Mouse (Mus musculus) 3T3-L1 (cell line): ENCODE measurements around the gene Midn.

ENCODE experiments used
- DNase-seq: peaks from one replicate; pipeline ENCODE4 v3.0.0-alpha.2; 2015; ENCODE audit warnings: low read depth, low spot score

Gene Midn

DNA sequence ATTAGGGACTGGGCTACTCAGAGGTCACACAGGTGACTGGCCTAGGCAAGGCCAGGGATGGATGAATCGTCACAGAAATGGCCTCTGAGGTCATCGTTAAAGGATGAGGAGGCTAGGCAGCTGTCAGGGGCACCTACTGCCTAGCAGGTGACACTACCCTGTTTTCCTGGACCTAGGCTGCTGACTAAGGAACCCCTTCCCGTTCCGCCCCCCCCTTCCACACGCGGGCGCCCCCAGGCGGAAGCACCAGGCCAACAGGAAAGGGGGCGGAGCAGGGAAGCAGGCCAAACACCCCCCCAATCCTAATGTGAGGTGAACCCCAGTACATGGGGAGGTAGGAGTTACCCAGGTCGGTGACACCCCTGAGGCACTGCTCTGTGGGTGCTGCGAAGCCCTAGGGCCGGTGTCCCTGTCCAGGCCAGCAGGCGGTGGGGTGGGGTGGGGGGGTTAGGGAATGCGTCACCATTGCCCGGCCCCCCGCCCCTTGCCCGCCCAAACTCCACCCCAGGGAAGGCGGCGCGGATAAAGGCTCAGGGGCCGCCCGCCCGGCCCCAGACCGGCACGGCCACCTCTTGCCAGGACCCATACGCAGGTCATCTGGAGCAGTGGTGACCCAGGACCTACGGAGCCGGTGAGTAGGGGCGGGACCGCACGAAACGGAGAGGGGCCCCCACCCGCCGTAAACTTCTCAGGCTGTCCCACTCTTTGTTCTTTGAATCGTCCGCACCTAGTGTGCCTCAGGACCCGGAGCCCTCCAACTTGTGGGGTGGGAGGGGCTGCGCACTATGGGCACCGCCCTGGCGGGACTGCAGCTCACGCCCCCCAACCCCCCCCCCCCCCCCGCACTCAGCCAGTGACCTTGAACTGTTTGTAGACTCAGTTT lies at the start of gene Midn:
Gene Midn, plus strand, starts transcription at position 554 of the 883 bp plus-strand sequence.
- peak; percentile 77 for DNase-seq

DNA sequence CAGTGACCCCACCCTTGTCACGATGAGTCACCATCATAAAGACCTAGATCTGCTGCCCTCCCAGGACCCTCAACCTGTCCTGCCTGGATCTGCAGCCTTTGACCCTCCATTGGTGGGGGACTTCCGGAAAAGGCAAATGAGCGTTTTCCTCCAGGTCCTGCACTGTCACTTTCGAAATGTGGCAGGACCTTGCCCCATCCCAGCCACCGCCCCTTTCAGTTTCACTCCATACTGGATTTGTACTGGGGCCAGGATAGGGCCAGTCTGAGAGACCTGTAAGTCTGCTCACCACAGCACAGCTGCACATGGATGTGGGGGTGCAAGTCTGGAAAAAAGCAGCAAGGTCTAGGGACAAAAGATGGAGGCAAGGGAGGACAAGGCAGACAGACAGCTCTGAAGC lies 49.4 kb upstream of the Midn start:
- no peak for DNase-seq

DNA sequence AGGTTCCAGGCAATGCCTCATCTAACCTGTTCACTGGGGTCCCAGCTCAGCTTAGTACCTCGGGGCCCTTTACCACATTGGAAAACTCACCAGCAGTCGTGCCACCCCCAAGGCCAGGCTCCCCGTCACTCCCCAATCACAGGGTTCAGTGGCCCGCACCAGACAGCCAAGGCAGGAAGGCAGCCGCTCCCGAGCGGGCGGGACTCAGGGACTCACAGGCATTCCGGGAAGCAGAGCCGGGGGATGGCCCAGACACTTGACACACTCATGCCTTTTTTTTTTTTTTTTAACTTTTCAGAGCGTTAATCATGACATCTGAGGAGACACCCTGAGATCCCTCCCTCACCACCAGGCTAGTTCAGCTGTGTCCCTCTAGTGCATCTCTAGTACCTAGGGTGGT lies 47.1 kb upstream of the Midn start:
- peak; percentile 79 for DNase-seq

GRCm38 (mm10) chr10:80102216-80102915 lies 45.7 kb upstream of the Midn start:
- DNase-seq = peak; percentile 83

- DNase-seq = peak; percentile 35
Measured at GRCm38 (mm10) chr10:80103032-80103431, 45.0 kb upstream of the Midn start.

DNA sequence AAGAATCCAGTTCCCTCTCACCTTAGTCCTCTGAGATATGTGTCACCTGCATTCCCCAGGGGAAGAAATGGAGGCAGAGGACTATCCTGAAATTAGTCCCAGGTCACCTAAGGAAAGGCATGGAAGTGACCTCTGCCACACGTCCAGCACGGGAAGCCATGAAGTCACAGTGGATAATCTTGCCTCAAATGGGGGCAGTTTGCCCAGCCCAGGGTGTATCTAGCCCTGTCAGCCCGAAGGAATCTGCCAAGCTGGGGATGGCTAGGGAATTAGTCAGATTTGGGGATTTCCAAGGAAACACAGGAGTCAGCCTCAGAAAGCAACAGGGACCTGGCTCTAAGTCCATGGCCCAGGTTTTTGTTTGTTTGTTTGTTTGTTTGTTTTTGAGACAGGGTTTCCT lies 43.9 kb upstream of the Midn start:
- DNase-seq = peak; percentile 96

DNA sequence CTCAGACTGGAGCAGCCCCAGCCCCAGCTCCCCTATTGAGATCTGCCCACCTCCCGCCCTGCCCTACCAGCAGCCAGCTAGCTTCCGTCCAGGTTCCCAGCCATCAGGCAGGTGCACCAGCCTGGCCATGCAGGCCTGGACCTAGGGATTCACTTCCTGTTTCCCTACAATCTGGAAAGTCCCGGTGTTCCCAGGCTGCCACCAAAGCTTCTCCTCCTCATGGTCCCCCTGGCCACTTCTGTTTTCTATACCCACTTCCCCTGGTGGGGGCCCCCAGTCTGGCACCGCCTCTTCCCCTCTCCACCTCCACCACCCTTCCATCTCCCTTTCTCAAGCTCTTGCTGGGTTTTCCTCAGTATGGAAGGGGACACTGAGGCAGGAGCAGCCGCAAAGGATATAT lies 42.6 kb upstream of the Midn start, which contains the start of gene Sbno2:
Gene Sbno2, minus strand, starts transcription at position 112 of the 400 bp plus-strand sequence.
- no peak for DNase-seq

- DNase-seq = no peak
Measured at GRCm38 (mm10) chr10:80105926-80106325, 42.1 kb upstream of the Midn start.

GRCm38 (mm10) chr10:80107678-80108077 lies 40.4 kb upstream of the Midn start:
- peak; percentile 92 for DNase-seq

GRCm38 (mm10) chr10:80114341-80115284 lies 33.5 kb upstream of the Midn start:
- peak; percentile 97 for DNase-seq

DNA sequence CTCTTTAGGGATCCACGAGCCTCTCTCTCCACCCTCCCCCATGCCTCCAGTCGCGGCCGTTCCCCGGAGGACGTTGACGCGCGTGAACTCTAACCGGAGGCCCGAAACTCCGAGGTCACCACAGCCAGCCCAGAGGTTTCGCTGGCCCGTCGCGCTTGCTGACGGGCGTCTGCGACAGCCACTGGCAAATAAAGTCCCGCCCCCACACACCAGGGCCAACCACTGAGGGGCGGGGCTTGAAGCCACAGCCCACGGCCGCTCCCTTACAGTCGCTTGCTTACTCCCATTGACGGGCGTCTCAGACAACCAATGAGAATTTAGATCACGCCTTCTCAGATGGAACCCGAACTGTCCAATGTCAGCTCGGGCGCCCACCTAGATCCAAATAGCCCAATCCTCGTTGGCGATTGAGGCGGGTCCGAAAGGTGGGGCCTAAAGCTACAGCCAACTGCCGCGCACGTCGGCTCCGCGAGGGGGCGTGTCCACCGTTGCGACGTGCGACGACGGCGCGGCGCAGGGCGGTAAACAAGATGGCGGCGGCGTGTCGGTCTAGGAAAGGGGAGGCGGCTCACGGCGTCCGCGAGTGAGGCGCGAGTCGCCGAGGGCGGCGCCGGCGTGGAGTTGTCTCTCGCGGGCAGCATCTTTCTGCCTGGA lies 32.7 kb upstream of the Midn start, which contains the start of gene Stk11:
Gene Stk11, plus strand, starts transcription at position 514 of the 654 bp plus-strand sequence.
- peak; percentile 100 for DNase-seq

DNA sequence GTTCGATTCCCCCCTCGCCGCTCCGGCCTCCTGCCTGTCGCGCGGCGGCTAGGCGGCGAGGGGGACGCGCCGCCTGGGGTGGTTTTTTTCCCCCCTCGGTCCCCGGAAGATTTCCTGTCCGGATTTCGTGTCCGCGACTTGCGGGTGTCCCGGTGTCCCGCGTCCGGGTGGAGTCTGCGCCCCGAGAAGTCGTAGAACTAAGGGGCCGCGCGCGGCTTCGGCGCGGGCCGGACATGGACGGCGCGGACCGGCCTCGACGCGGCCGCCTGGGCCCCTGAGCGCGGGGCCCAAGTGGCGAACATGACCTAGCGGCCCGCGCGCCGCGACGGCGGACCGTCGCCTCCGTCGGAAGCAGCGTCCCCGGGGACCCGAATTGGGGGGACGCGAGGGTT lies 32.1 kb upstream of the Midn start:
- DNase-seq = no peak

- DNase-seq = no peak
Measured at GRCm38 (mm10) chr10:80116563-80116926, 31.5 kb upstream of the Midn start.

- peak; percentile 34 for DNase-seq
Measured at GRCm38 (mm10) chr10:80116927-80117691, 31.0 kb upstream of the Midn start.

DNA sequence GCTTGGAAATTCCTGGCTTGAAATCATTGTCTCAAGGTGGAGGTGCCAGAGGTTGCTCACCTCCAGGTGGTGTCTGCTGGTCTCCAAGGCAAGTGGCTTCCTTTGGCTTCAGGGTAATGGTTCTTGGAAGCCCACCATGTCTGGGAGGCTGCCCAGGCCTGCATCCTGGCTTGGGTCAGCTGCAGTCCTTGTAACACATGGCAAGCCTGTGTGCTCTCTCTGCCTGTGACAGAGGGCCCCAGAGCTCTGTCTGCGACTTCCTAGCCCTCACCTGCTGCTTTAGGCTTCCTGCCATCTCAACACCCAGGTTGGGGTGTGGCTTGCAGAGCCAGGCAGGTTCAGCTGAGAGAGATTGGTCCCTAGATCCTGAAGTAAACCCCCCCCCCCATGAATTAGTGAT lies 30.3 kb upstream of the Midn start:
- DNase-seq = no peak

DNA sequence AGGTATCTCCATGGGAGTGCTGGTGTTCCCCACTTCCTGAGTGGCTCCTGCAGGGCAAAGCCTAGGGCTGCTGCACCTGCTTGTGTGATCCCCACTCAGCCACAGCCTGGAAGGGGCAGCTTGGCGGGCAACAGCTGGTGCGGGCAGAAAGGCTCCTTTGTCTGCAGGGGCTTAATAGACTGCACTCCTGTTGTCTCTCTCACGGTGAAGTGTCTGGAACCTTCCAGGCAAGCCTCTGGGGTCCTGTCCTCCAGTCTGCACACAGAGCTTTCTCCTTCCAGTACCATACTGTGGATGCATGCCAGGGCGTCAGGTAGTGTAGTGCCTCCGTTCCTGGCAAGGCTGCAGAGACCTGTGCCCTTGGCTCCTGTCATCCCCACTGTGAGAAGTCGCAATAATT lies 29.5 kb upstream of the Midn start:
- no peak for DNase-seq

GRCm38 (mm10) chr10:80120146-80120545 lies 27.9 kb upstream of the Midn start:
- DNase-seq = no peak

GRCm38 (mm10) chr10:80121639-80122038 lies 26.4 kb upstream of the Midn start:
- DNase-seq = no peak

DNA sequence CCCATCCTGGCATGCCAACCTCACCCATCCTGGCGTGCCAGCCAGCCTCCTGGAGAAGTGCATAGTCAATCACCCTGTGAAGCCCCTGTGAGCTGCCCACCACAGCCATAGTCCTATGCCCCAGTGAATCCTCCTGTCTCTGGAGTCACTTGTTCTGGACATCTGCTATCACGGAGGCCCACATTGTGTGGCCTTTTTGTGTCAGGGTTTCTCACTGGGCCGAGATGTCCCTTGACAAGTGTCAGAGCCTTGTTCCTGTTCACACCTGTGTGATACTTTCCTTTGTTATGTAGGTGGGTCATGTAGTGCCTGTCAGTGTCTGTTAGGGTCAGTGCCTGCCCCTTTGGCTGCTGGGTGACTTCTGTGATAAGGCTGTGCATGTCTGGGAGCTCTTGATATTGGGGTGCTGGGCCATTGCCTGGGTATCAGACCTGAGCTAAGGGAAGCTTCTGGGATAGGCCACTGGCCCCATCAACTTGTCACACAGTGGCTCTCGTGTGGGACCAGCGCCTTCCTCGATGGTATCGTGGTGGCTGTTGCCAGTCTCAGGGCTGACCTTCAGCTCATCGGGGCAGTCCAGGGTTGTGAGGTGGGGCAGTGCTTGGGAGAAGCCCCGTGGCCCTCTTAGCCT lies 24.0 kb upstream of the Midn start:
- no peak for DNase-seq

GRCm38 (mm10) chr10:80127920-80128319 lies 20.2 kb upstream of the Midn start:
- DNase-seq = no peak
